Comparison of ENCODE assay signal across 28 mouse cellular contexts in genomic region chr2:129662484-129662883, GRCm38 (mm10). TPM values are rescaled to one million over a fixed set of nuclear protein-coding genes. Genes with fewer than 3 reads are reported as not detected.
DNase-seq lines count a peak whose midpoint lies in the region; ATAC-seq and TF ChIP-seq lines count a peak whose summit lies in the region.
"Had no signal": no experiment of that assay in that cellular context is flagged by ENCODE, and none has a peak within 500 bp of the region (broad histone marks: within the 10 kb centered on the region; RNA-seq: fewer than 3 reads in every experiment).

No protein-coding gene starts in this region.

- 73% methylated on average over 4 of the region's 4 CpGs for WGBS in lung, postnatal 0 days

- H3K36me3 ChIP-seq in lung, postnatal 0 days (ENCODE audit: insufficient read depth, low read length) = no peaks in the 10 kb centered on the region
- H3K36me3 ChIP-seq: embryonic facial prominence, embryonic 15.5 days; forebrain, embryonic 12.5 days; heart, embryonic 10.5 days; hindbrain, embryonic 13.5 days had no signal

- TF ChIP-seq CTCF in lung, postnatal 0 days (IDR thresholded peaks at IDR 0.05) = no peak

- DNase-seq in lung, postnatal 0 days (ENCODE audit: low spot score) = peak; percentile 38
- DNase-seq in lung, postnatal 25 days (ENCODE audit: low spot score) = no peak
- DNase-seq in lung, postnatal 36 days = peak; percentile 42
- DNase-seq in left cerebral cortex, adult 9 months (ENCODE audit: low spot score in 2 of 2) = no peak
- no peak for DNase-seq in frontal cortex, postnatal 36 days (ENCODE audit: low spot score in 2 of 2)
- no peak for DNase-seq in layer of hippocampus, postnatal 25 days (ENCODE audit: extremely low spot score in 1 of 2, low spot score in 1 of 2)
- DNase-seq: adrenal gland, adult 2 months; adrenal gland, postnatal 25 days; cerebellum, adult 11 months; cerebellum, adult 8-10 months; cerebellum, postnatal 14 days; embryo, embryonic 11 days; forebrain, postnatal 0 days; gastrocnemius, postnatal 36 days; heart, adult 18-20 months had no signal

- no peaks in the 10 kb centered on the region for H3K27me3 ChIP-seq in lung, postnatal 0 days (replicated peaks; ENCODE audit: insufficient read depth, low read length)
- H3K27me3 ChIP-seq: embryonic facial prominence, embryonic 15.5 days; forebrain, embryonic 12.5 days; hindbrain, embryonic 13.5 days had no signal

- H3K9me3 ChIP-seq in lung, postnatal 0 days (ENCODE audit: low read length) = no peaks in the 10 kb centered on the region
- H3K9me3 ChIP-seq: embryonic facial prominence, embryonic 15.5 days; forebrain, embryonic 12.5 days; heart, embryonic 10.5 days; hindbrain, embryonic 13.5 days had no signal

- no peak for ATAC-seq in lung, postnatal 0 days
- ATAC-seq in erythroblast, adult 5-6 weeks (replicated peaks; ENCODE audit: low FRiP score, poor library complexity, severe bottlenecking) = peak; percentile 99
- ATAC-seq: activated CD4-positive, CD25-positive, alpha-beta regulatory T cell, adult 4 months; forebrain, postnatal 0 days; hindbrain, postnatal 0 days; Patski had no signal

- H3K4me1 ChIP-seq in lung, postnatal 0 days (ENCODE audit: insufficient read depth, low read depth, low read length) = no peaks in the 10 kb centered on the region
- H3K4me1 ChIP-seq: embryonic facial prominence, embryonic 15.5 days; forebrain, embryonic 12.5 days; heart, embryonic 10.5 days; hindbrain, embryonic 13.5 days had no signal

- TF ChIP-seq EP300 in lung, postnatal 0 days (IDR thresholded peaks at IDR 0.05) = no peak

- H3K27ac ChIP-seq in lung, postnatal 0 days (ENCODE audit: low read length) = no peak overlapping the region
- H3K27ac ChIP-seq: embryonic facial prominence, embryonic 15.5 days; forebrain, embryonic 12.5 days; heart, embryonic 10.5 days; hindbrain, embryonic 13.5 days; hindbrain, postnatal 0 days had no signal

- no peak overlapping the region for H3K4me2 ChIP-seq in lung, postnatal 0 days (replicated peaks; ENCODE audit: low read depth, low read length)
- H3K4me2 ChIP-seq: embryonic facial prominence, embryonic 15.5 days; forebrain, embryonic 12.5 days; hindbrain, embryonic 13.5 days had no signal

- H3K4me3 ChIP-seq in lung, postnatal 0 days (ENCODE audit: low read depth, low read length) = no peak overlapping the region
- H3K4me3 ChIP-seq: embryonic facial prominence, embryonic 15.5 days; forebrain, embryonic 12.5 days; heart, embryonic 10.5 days; hindbrain, embryonic 13.5 days had no signal

- H3K9ac ChIP-seq in lung, postnatal 0 days (replicated peaks; ENCODE audit: low read depth) = no peak overlapping the region
- H3K9ac ChIP-seq: embryonic facial prominence, embryonic 15.5 days; forebrain, embryonic 12.5 days; forebrain, postnatal 0 days; hindbrain, embryonic 13.5 days had no signal

RNA-seq across cellular contexts. Expression of gene Pdyn, which starts 37.2 kb away (rescaled TPM):
- polyA plus RNA-seq in lung, postnatal 0 days (2015; fragmentation: Nextera tagmentation; extraction: Ambion mirVana) = not detected in 2 replicates
- not detected in 2 replicates for total RNA-seq in erythroblast, adult 5-6 weeks (2015; ENCODE audit: low replicate concordance)
- total RNA-seq in erythroblast, adult 5-6 weeks (2017; ENCODE audit: low replicate concordance) = not detected in 2 replicates
- total RNA-seq in layer of hippocampus, postnatal 25 days (2021) = 10 to 100 TPM; 10.4 to 11.8 TPM
- total RNA-seq: common myeloid progenitor, adult 5-6 weeks; gastrocnemius, adult 8-10 months; gastrocnemius, postnatal 36 days; heart, adult 18-20 months; heart, postnatal 10 days; hematopoietic stem cell, adult 5-6 weeks had no signal
- polyA plus RNA-seq: activated CD4-positive, CD25-positive, alpha-beta regulatory T cell, adult 4 months; adrenal gland, adult 2 months; C2C12; embryonic facial prominence, embryonic 15.5 days; Patski had no signal

Comparison
In these comparisons a context has a peak if more than half of its experiments do, and no peak if none do; other contexts are left out.
1. DNase-seq: peak in lung, postnatal 0 days (single experiment) and lung, postnatal 36 days (single experiment); none in lung, postnatal 25 days (single experiment), left cerebral cortex, adult 9 months (0 of 2), frontal cortex, postnatal 36 days (0 of 2) and layer of hippocampus, postnatal 25 days (0 of 2).
2. RNA of gene Pdyn, which starts 37.2 kb away (total RNA-seq): 10.4 to 11.8 TPM in layer of hippocampus, postnatal 25 days; not detected in erythroblast, adult 5-6 weeks; every median in the first group is over 10 times any median in the second.